Mouse (Mus musculus): Measurements from ENCODE around the gene Nsg2.

DNA sequence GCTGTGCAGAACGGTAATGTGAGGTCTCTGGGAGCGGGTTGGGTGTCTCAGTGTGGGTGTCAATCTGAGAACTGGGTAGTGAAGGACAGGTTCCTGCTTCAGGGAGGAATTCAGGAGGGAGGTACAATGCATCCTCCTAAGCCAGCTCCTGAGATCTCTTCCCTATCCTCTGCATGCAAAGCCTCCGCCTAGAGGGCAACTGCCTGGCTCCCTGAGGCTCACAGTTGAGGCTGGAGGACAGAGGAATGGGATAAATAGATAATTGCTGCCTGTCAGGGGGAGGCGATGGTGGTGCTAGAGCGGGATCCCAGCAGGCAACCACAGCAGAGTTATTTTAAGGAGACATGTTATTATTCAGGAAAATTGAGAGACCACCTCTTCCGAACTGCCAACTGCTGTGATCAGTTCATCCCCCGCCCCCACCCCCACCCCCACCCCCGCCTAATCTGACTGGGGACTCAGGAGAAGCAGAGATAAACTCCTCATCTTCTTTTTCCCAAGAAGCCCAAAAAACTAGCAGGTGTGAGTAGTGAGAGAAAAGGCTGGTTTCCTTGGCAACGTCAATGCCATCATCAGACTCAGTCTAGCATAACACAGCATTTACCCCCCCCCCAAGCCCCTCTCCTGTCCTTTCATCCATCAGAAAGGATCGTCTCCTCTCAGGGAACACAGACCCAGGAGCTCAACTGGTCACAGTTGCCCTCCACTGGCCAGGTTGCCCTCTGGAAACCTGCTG, 63.7 kb downstream of the Nsg2 start:
- no peak for TF ChIP-seq POLR2A (IDR thresholded peaks at IDR 0.05; ENCODE audit: borderline replicate concordance, extremely low read depth, insufficient read depth, insufficient read length, poor library complexity, severe bottlenecking)
- no peak for TF ChIP-seq CTCF (IDR thresholded peaks at IDR 0.05; ENCODE audit: borderline replicate concordance, extremely low read depth, insufficient read depth, insufficient read length)
